Mouse (Mus musculus) liver, adult 2 months (tissue): ENCODE measurements at regions not wholly inside any gene's neighbourhood (a gene's known extent, or its start where the extent isn't known, plus 50 kb on each side); places are given as distances from the start of the nearest gene placed in this dataset.

Experiments used
- CTCF ChIP-seq: fragments of 200-500 bp; IDR thresholded peaks from 2 replicates; pipeline ENCODE4 v1.5.1; 2011; ENCODE audit warnings: low read depth, low read length, control low read depth
- POLR2A ChIP-seq: fragments of 200-500 bp; IDR thresholded peaks from 2 replicates; pipeline ENCODE4 v1.6.1; 2011; ENCODE audit warnings: low read length, control low read depth; ENCODE audit not compliant: insufficient read depth; ENCODE audit errors: extremely low read depth

DNA sequence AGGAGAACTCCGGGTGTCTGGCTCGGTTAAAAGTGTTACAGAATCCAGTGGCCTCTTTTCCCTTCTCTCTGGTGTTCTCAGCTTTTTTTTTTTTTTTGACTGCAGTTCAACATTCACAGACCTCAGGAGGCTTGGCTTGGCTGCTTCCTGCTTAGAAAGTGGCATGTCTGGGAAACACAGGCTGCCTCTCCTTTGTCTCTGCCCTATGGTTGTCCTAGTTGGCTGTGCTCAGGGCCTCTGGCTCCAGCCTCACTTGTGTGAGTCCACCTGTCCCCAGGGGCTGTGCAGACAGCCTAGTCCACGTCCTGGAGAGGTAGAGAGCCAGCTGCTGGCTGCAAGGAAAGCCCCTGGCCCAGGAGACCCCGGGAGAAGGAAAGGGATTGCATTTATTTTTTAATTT, 212.3 kb upstream of the Rbfox1 start:
- TF ChIP-seq POLR2A (no peak), CTCF (no peak)
